Comparison of ENCODE assay signal across 25 mouse cellular contexts in genomic region chr9:48444821-48445220, GRCm38 (mm10).
"Had no signal": no experiment of that assay in that cellular context is flagged by ENCODE, and none has a peak within 500 bp of the region (broad histone marks: within the 10 kb centered on the region; RNA-seq: fewer than 3 reads in every experiment).

No protein-coding gene starts in this region.

- H3K4me3 ChIP-seq: gastrocnemius, adult 2 months; heart, embryonic 10.5 days; heart, embryonic 12.5 days; hindbrain, embryonic 10.5 days; hindbrain, embryonic 12.5 days; kidney, embryonic 15.5 days; limb, embryonic 13.5 days; limb, embryonic 15.5 days had no signal

- H3K27ac ChIP-seq: gastrocnemius, adult 2 months; heart, embryonic 10.5 days; hindbrain, embryonic 10.5 days; hindbrain, embryonic 12.5 days; hindbrain, embryonic 14.5 days; kidney, embryonic 15.5 days; kidney, postnatal 0 days; limb, embryonic 13.5 days; limb, embryonic 15.5 days had no signal

- DNase-seq: gastrocnemius, adult 2 months; gastrocnemius, postnatal 10 days; gastrocnemius, postnatal 25 days; heart, adult 18-20 months; heart, postnatal 10 days; heart, postnatal 4 days; kidney, adult 11 months; kidney, adult 2 months; kidney, adult 9 months; kidney, postnatal 14 days; kidney, postnatal 36 days; layer of hippocampus, adult 9-11 months; layer of hippocampus, postnatal 36 days; left cerebral cortex, postnatal 4 days had no signal

- ATAC-seq: hindbrain, embryonic 16.5 days; intestine, embryonic 16.5 days had no signal

- H3K36me3 ChIP-seq: heart, embryonic 10.5 days; heart, embryonic 12.5 days; hindbrain, embryonic 10.5 days; hindbrain, embryonic 12.5 days; kidney, embryonic 15.5 days; limb, embryonic 13.5 days; limb, embryonic 15.5 days had no signal
